Mouse (Mus musculus): Measurements from ENCODE around the gene Kmt5b. TPM values are rescaled to one million over a fixed set of nuclear protein-coding genes. Genes with fewer than 3 reads are reported as not detected.
A peak's percentile ranks its signal among the peaks of the same experiment; 100 is the strongest.

The Kmt5b gene
- 25.3 and 30.6 TPM in 2 replicates for polyA plus RNA-seq (2014; fragmentation: Nextera tagmentation; extraction: Ambion mirVana)

DNA sequence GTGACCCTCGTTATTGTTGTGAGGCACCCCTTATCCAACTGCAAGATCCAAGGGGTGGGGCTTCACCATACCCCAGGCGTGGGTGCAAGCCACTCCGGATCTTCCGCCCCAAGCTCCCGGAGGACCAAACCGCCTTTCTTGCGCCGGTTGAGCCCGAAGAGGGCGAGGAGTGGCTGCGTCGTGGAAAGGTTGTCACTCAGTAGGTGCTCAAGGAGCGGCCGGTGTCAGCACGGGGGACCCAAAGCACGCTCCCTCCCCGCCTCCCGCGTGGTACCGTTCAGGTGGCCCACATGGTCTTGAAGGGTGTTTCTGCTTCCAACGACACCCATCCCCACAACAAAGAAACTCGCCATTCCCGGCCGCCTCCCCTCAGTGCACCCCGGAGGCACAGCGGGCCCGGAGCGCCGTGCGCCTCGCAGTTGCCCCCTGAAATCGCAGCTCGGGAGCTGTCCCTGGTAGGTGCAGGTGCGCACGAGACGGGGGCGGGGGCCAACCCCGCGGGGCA is at the start of gene Kmt5b:
Kmt5b (plus strand) TSS at position 146 of the 505 bp plus-strand sequence.
- H3K4me2 ChIP-seq (ENCODE audit: low read depth, severe bottlenecking): peak within 1 kb of the TSS; percentile 93
- no peaks in the 10 kb centered on the region for H3K36me3 ChIP-seq (ENCODE audit: control insufficient read depth, insufficient read depth, low read length)
- DNase-seq (ENCODE audit: low spot score) (no peak), ATAC-seq (ENCODE audit: insufficient number of reproducible peaks, low FRiP score, low TSS enrichment, low read depth) (peak; percentile 65)
- no peaks in the 10 kb centered on the region for H3K27me3 ChIP-seq (ENCODE audit: control insufficient read depth, insufficient read depth, low read length)
- no peaks in the 10 kb centered on the region for H3K9me3 ChIP-seq (ENCODE audit: control insufficient read depth, low read length)
- peak within 1 kb of the TSS; percentile 97 for H3K4me3 ChIP-seq (ENCODE audit: low read depth, low read length)
- peak within 1 kb of the TSS; percentile 100 for H3K9ac ChIP-seq (ENCODE audit: low read length)
- H3K4me1 ChIP-seq (ENCODE audit: control insufficient read depth, insufficient read depth, low read length): peaks cover 5% of the 10 kb centered on the region; the same call in 1 of the 2 replicates
- peak within 1 kb of the TSS; percentile 100 for H3K27ac ChIP-seq (replicated peaks; ENCODE audit: low read depth, low read length)
- under 1% methylated on average over 39 of the region's 39 CpGs for WGBS

DNA sequence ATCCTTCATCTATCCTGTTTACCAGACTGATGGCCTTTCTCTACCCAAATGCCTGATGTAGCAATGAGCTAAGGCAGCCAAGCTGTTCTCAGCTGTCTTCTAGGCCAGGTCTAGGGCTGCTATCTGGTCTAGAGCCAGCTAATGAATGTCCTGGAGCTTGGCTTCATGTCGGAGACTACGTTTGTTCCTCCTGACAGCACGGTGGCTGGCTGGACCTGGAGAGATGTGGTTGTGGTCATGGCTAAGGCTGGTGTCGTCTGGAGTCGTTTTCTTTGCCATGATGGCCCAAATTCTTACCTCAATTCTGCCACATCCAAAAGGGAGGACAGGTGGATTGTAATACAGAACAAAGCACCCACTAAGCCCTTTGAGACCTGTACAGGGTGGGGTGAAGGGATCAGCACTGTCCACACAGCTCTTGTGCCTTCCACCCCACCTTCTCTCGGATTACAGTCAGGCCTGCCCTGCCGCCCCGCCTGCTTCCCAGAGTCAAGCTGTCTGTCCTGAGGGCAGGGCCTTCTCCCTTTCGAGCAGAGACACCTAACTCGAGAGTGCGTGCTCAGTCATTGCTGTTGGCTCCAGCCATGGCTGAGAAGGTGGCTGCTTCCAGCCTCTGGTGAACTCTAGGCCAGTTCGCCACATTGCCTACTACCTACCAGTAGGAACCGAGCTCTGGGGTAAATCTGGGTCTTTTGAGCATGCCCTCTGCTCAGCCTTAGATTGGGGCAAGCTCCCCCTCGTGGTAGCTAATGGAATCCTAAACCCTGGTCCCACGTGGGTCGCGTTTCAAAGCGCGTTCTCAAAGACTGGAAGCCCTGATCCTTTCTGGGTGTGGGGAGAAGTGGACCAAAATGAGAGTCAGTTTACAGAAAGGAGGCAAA is 48.5 kb upstream of the Kmt5b start:
- WGBS: 36% methylated on average over 19 of the region's 19 CpGs
- ATAC-seq (ENCODE audit: insufficient number of reproducible peaks, low FRiP score, low TSS enrichment, low read depth): peak; percentile 64; the same call in 1 of the 2 replicates
- H3K9ac ChIP-seq (ENCODE audit: low read length): peak overlapping the region; percentile 27; the same call in 1 of the 2 replicates
- H3K4me1 ChIP-seq (ENCODE audit: control insufficient read depth, insufficient read depth, low read length): peaks cover 9% of the 10 kb centered on the region; the same call in 1 of the 2 replicates
- peak overlapping the region; percentile 67 for H3K4me2 ChIP-seq (ENCODE audit: low read depth, severe bottlenecking)
- peak; percentile 81 for DNase-seq (ENCODE audit: low spot score)
- no peaks in the 10 kb centered on the region for H3K27me3 ChIP-seq (ENCODE audit: control insufficient read depth, insufficient read depth, low read length)
- H3K27ac ChIP-seq (replicated peaks; ENCODE audit: low read depth, low read length): no peak overlapping the region
- peaks cover 11% of the 10 kb centered on the region for H3K36me3 ChIP-seq (ENCODE audit: control insufficient read depth, insufficient read depth, low read length)
- peak overlapping the region; percentile 28 for H3K4me3 ChIP-seq (ENCODE audit: low read depth, low read length)
- H3K9me3 ChIP-seq (ENCODE audit: control insufficient read depth, low read length): no peaks in the 10 kb centered on the region

GRCm38 (mm10) chr19:3719362-3719891 is 47.8 kb upstream of the Kmt5b start:
- 1% methylated on average over 27 of the region's 27 CpGs for WGBS
- Histone ChIP-seq H3K27ac (replicated peaks; ENCODE audit: low read depth, low read length) (no peak overlapping the region), H3K27me3 (ENCODE audit: control insufficient read depth, insufficient read depth, low read length) (no peaks in the 10 kb centered on the region), H3K9ac (ENCODE audit: low read length) (peak overlapping the region; percentile 27; the same call in 1 of the 2 replicates), H3K4me2 (ENCODE audit: low read depth, severe bottlenecking) (peak overlapping the region; percentile 67), H3K9me3 (ENCODE audit: control insufficient read depth, low read length) (0 out of 2 replicates have a peak, but pooled peaks cover 2% of the 10 kb centered on the region), H3K4me1 (ENCODE audit: control insufficient read depth, insufficient read depth, low read length) (peaks cover 9% of the 10 kb centered on the region; the same call in 1 of the 2 replicates), H3K4me3 (ENCODE audit: low read depth, low read length) (peak overlapping the region; percentile 28), H3K36me3 (ENCODE audit: control insufficient read depth, insufficient read depth, low read length) (peaks cover 11% of the 10 kb centered on the region)
- DNase-seq (ENCODE audit: low spot score) (peak; percentile 73), ATAC-seq (ENCODE audit: insufficient number of reproducible peaks, low FRiP score, low TSS enrichment, low read depth) (peak; percentile 57)

DNA sequence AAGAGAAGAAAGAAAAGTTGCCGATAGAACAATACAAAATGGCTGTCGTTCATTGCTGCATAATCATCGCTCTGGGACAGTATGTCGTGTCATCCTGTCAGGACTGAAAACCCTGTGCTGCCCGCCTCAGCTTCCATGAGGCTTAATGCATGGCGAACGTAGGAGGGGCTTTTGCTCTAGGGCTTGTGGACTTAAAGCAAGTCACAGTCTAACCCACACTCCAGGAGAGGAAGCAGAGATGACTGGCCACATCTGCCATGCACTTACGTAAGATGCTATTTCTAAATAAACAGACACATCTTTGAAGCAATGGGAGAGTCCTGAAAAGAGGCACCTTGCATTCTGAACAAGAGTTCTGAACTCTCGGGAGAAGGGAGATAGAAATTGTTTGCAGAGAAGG is 44.1 kb upstream of the Kmt5b start:
- ATAC-seq (ENCODE audit: insufficient number of reproducible peaks, low FRiP score, low TSS enrichment, low read depth): no peak
- H3K4me2 ChIP-seq (ENCODE audit: low read depth, severe bottlenecking): no peak overlapping the region
- 0 out of 2 replicates have a peak, but pooled peaks cover 2% of the 10 kb centered on the region for H3K36me3 ChIP-seq (ENCODE audit: control insufficient read depth, insufficient read depth, low read length)
- H3K4me1 ChIP-seq (ENCODE audit: control insufficient read depth, insufficient read depth, low read length): peaks cover 9% of the 10 kb centered on the region; the same call in 1 of the 2 replicates
- 0 out of 2 replicates have a peak, but pooled peaks cover 2% of the 10 kb centered on the region for H3K9me3 ChIP-seq (ENCODE audit: control insufficient read depth, low read length)
- WGBS: 93% methylated on average over 9 of the region's 9 CpGs
- no peak overlapping the region for H3K4me3 ChIP-seq (ENCODE audit: low read depth, low read length)
- H3K27me3 ChIP-seq (ENCODE audit: control insufficient read depth, insufficient read depth, low read length): no peaks in the 10 kb centered on the region
- H3K9ac ChIP-seq (ENCODE audit: low read length): no peak overlapping the region
- H3K27ac ChIP-seq (replicated peaks; ENCODE audit: low read depth, low read length): no peak overlapping the region
- DNase-seq (ENCODE audit: low spot score): no peak

DNA sequence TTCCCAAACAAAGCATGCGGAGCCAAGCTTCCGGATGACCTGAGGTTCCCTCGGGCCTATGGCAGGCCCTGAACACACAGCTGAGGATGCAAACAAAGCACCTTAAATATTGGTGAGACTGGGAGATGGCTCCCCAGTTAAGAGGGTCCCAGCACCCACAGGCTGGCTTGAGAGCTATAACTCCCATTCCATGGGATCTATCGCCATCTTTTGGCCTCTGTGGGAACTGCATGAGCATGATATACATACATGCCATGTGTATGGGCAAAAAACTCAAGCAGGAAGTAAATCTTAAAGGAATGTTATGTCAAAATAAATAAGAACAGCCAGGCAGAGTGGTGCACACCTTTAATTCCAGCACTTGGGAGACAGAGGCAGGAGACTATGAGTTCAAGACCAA is 43.3 kb upstream of the Kmt5b start:
- Histone ChIP-seq H3K27ac (replicated peaks; ENCODE audit: low read depth, low read length) (no peak overlapping the region), H3K9me3 (ENCODE audit: control insufficient read depth, low read length) (0 out of 2 replicates have a peak, but pooled peaks cover 2% of the 10 kb centered on the region), H3K4me2 (ENCODE audit: low read depth, severe bottlenecking) (no peak overlapping the region), H3K4me3 (ENCODE audit: low read depth, low read length) (no peak overlapping the region), H3K36me3 (ENCODE audit: control insufficient read depth, insufficient read depth, low read length) (no peaks in the 10 kb centered on the region), H3K27me3 (ENCODE audit: control insufficient read depth, insufficient read depth, low read length) (no peaks in the 10 kb centered on the region), H3K9ac (ENCODE audit: low read length) (no peak overlapping the region), H3K4me1 (ENCODE audit: control insufficient read depth, insufficient read depth, low read length) (peaks cover 7% of the 10 kb centered on the region; the same call in 1 of the 2 replicates)
- DNase-seq (ENCODE audit: low spot score) (peak; percentile 58), ATAC-seq (ENCODE audit: insufficient number of reproducible peaks, low FRiP score, low TSS enrichment, low read depth) (no peak)
- 78% methylated on average over 4 of the region's 4 CpGs for WGBS

DNA sequence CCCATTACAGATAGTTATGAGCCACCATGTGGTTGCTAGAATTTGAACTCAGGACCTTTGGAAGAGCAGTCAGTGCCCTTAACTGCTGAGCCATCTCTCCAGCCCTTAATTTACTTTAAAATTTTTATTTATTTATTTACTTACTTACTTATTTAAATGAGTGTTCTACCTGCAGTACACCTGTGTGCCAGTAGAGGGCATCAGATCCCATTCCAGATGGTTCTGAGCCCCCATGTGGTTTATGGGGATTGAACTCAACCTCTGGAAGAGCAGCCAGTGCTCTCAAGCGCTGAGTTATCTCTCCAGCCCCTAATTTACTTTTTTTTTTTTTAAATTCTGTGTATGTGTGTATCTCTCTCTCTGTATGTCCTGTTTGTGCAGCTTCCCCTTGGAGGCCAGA is 42.4 kb upstream of the Kmt5b start:
- Histone ChIP-seq H3K36me3 (ENCODE audit: control insufficient read depth, insufficient read depth, low read length) (no peaks in the 10 kb centered on the region), H3K4me3 (ENCODE audit: low read depth, low read length) (no peak overlapping the region), H3K4me1 (ENCODE audit: control insufficient read depth, insufficient read depth, low read length) (no peaks in the 10 kb centered on the region), H3K27ac (replicated peaks; ENCODE audit: low read depth, low read length) (no peak overlapping the region), H3K27me3 (ENCODE audit: control insufficient read depth, insufficient read depth, low read length) (no peaks in the 10 kb centered on the region), H3K9ac (ENCODE audit: low read length) (no peak overlapping the region), H3K9me3 (ENCODE audit: control insufficient read depth, low read length) (0 out of 2 replicates have a peak, but pooled peaks cover 2% of the 10 kb centered on the region), H3K4me2 (ENCODE audit: low read depth, severe bottlenecking) (no peak overlapping the region)
- DNase-seq (ENCODE audit: low spot score) (peak; percentile 81), ATAC-seq (ENCODE audit: insufficient number of reproducible peaks, low FRiP score, low TSS enrichment, low read depth) (no peak)
- 26% methylated on average over 1 of the region's 1 CpGs for WGBS

GRCm38 (mm10) chr19:3728901-3729300 is 38.3 kb upstream of the Kmt5b start:
- Histone ChIP-seq H3K4me1 (ENCODE audit: control insufficient read depth, insufficient read depth, low read length) (no peaks in the 10 kb centered on the region), H3K4me3 (ENCODE audit: low read depth, low read length) (no peak overlapping the region), H3K27me3 (ENCODE audit: control insufficient read depth, insufficient read depth, low read length) (no peaks in the 10 kb centered on the region), H3K9me3 (ENCODE audit: control insufficient read depth, low read length) (0 out of 2 replicates have a peak, but pooled peaks cover under 1% of the 10 kb centered on the region), H3K4me2 (ENCODE audit: low read depth, severe bottlenecking) (no peak overlapping the region), H3K36me3 (ENCODE audit: control insufficient read depth, insufficient read depth, low read length) (no peaks in the 10 kb centered on the region), H3K9ac (ENCODE audit: low read length) (no peak overlapping the region), H3K27ac (replicated peaks; ENCODE audit: low read depth, low read length) (no peak overlapping the region)
- ATAC-seq (ENCODE audit: insufficient number of reproducible peaks, low FRiP score, low TSS enrichment, low read depth) (no peak), DNase-seq (ENCODE audit: low spot score) (no peak)
- WGBS: 69% methylated on average over 2 of the region's 2 CpGs

Data from limb, embryonic 11.5 days (tissue).